Mouse (Mus musculus): ENCODE measurements at regions not wholly inside any gene's neighbourhood (a gene's known extent, or its start where the extent isn't known, plus 50 kb on each side); places are given as distances from the start of the nearest gene placed in this dataset.

DNA sequence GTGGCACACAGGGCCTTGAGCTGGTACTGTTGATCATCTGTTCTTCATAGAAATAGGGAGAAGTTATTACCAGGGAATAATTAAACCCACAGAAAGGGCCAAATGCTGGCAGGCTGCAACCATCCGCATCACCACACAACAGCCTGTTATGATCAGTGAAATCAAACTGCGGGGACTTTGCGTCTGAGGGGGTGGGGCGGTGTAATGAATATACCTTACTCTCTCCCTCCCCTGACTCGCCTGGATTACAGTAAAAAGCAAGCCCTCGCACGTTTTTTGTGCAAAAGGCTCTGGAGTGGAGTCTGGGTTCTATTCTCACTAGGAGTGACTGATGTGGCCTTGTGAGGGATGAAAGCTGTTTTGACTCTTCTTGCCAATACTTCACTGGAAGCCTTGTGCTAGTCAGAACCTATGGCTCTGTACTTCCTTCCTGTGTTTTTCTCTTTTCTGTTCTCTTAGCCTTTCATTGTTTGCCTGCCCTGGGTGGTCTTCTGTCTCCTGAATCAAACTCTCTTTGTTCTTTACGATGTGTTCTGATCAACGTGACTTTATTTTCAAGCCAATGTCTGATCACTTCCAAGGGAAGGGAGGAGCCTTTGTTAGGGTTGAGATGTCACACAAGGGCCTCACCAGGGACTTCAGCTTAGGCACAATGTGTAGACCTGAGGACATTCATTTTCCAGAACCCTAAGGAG lies 172.4 kb downstream of the Dact1 start:
- H3K4me3 ChIP-seq (ENCODE audit: low read depth, low read length): no peak overlapping the region
- H3K4me2 ChIP-seq (ENCODE audit: low read length): no peak overlapping the region
- no peak overlapping the region for H3K9ac ChIP-seq (ENCODE audit: low read depth, low read length)
- peaks cover 15% of the 10 kb centered on the region; the same call in 1 of the 2 replicates for H3K4me1 ChIP-seq (ENCODE audit: control insufficient read depth, insufficient read depth, low read length)
- 48% methylated on average over 9 of the region's 9 CpGs for WGBS
- H3K36me3 ChIP-seq (ENCODE audit: control insufficient read depth, insufficient read depth, low read length): no peaks in the 10 kb centered on the region
- ATAC-seq: no peak
- H3K9me3 ChIP-seq (replicated peaks; ENCODE audit: control insufficient read depth, low read length, poor library complexity, severe bottlenecking): no peaks in the 10 kb centered on the region
- H3K27me3 ChIP-seq (ENCODE audit: control insufficient read depth, insufficient read depth, low read depth, low read length): no peaks in the 10 kb centered on the region
- no peak overlapping the region for H3K27ac ChIP-seq (ENCODE audit: low read length)

DNA sequence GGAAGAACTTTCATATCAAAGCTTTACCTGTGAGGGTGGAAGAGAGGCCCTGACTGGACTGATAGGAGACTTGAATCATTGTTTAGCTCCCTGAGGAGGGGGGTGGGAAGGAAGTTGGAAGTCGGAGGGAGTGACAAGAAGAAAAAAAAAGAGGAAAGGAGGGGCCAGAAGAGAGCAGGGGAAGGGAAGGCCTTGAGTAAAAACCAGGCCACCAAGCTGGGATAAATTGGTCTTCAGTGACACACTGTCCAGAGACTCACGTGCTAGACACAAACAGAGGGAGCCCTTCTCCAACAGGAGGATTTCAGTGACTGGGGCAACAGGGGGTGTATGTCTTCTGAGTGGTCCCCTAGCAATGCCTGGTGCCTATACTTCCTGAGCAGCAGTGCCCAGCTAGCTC lies 172.9 kb downstream of the Dact1 start:
- Histone ChIP-seq H3K9ac (ENCODE audit: low read depth, low read length) (no peak overlapping the region), H3K4me1 (ENCODE audit: control insufficient read depth, insufficient read depth, low read length) (peaks cover 15% of the 10 kb centered on the region), H3K36me3 (ENCODE audit: control insufficient read depth, insufficient read depth, low read length) (no peaks in the 10 kb centered on the region), H3K9me3 (replicated peaks; ENCODE audit: control insufficient read depth, low read length, poor library complexity, severe bottlenecking) (no peaks in the 10 kb centered on the region), H3K4me3 (ENCODE audit: low read depth, low read length) (no peak overlapping the region), H3K27ac (ENCODE audit: low read length) (no peak overlapping the region), H3K27me3 (ENCODE audit: control insufficient read depth, insufficient read depth, low read depth, low read length) (no peaks in the 10 kb centered on the region), H3K4me2 (ENCODE audit: low read length) (no peak overlapping the region)
- no peak for ATAC-seq
- 45% methylated on average over 2 of the region's 2 CpGs for WGBS

DNA sequence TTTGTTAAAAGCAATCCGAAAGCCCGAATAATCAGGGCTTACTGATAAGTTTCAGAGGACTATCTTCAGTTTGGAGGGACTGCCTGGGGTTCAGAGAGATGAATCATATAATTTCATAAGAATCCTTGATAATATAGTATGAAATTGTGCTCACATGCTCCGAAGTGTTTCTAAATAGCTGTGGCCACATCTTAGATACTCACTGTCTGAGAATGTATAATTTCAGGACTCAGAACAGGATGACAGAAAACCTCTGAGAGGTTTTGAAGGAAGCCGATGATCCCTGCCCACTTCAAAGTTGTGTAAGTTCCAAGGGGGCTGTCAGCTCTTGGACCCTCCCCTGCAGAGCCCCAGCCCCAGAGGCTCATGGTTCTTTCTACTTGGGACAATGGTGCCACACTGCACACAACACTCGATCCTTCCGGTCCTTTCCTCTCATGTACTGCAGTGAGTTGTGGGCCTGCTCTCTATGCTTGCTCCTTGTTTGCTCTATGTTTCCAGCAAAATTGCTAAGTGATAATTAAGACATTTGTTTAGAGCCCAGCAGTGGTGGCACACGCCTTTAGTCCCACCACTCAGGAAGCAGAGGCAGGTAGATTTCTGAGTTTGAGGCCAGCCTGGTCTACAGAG lies 174.0 kb downstream of the Dact1 start:
- no peak overlapping the region for H3K4me3 ChIP-seq (ENCODE audit: low read depth, low read length)
- no peak overlapping the region for H3K27ac ChIP-seq (ENCODE audit: low read length)
- no peaks in the 10 kb centered on the region for H3K36me3 ChIP-seq (ENCODE audit: control insufficient read depth, insufficient read depth, low read length)
- no peaks in the 10 kb centered on the region for H3K27me3 ChIP-seq (ENCODE audit: control insufficient read depth, insufficient read depth, low read depth, low read length)
- no peak overlapping the region for H3K4me2 ChIP-seq (ENCODE audit: low read length)
- H3K9me3 ChIP-seq (replicated peaks; ENCODE audit: control insufficient read depth, low read length, poor library complexity, severe bottlenecking): no peaks in the 10 kb centered on the region
- WGBS: 85% methylated on average over 7 of the region's 7 CpGs
- peaks cover 21% of the 10 kb centered on the region for H3K4me1 ChIP-seq (ENCODE audit: control insufficient read depth, insufficient read depth, low read length)
- no peak overlapping the region for H3K9ac ChIP-seq (ENCODE audit: low read depth, low read length)
- no peak for ATAC-seq

DNA sequence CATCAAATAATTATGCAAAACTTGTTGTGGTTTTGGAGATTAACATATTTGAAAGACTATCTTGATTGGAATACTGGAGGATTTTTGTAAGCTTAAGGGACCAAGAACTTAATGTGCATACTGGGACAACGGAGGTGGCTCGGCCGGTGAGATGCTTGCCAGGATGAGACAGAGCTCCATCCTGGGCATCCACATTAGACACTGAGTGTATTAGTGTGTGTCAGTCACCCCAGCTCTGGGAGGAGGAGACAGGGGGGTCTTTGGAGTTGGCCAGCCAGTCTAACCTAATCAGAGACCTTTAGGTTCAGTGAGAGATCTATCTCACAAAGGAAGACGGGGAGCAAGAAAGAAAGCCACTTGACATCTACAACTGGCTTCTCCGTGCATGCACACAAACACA lies 174.6 kb downstream of the Dact1 start:
- ATAC-seq: no peak
- 95% methylated on average over 5 of the region's 5 CpGs for WGBS
- no peak overlapping the region for H3K27ac ChIP-seq (ENCODE audit: low read length)
- no peaks in the 10 kb centered on the region for H3K27me3 ChIP-seq (ENCODE audit: control insufficient read depth, insufficient read depth, low read depth, low read length)
- H3K36me3 ChIP-seq (ENCODE audit: control insufficient read depth, insufficient read depth, low read length): no peaks in the 10 kb centered on the region
- H3K4me3 ChIP-seq (ENCODE audit: low read depth, low read length): no peak overlapping the region
- H3K9me3 ChIP-seq (replicated peaks; ENCODE audit: control insufficient read depth, low read length, poor library complexity, severe bottlenecking): no peaks in the 10 kb centered on the region
- H3K4me2 ChIP-seq (ENCODE audit: low read length): no peak overlapping the region
- H3K4me1 ChIP-seq (ENCODE audit: control insufficient read depth, insufficient read depth, low read length): peaks cover 21% of the 10 kb centered on the region
- no peak overlapping the region for H3K9ac ChIP-seq (ENCODE audit: low read depth, low read length)

DNA sequence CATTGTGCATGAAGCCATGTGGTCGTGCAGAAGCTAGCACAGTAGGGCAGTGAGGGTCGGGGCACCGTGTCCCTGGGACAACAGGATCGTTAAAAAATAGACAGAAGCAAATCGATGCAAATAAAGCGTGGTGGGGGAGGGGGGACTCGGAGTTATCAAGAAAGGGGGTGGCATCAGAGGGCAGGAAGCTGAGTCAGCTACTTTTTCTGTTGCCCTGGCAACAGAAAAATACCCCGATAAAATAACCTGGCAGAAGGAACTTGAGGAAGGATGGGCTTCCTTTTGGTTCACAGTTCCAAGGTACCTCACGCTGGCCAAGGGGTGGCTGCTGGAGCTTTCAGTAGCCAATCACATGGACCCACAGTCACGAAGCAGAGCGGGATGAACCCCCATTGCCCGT lies 176.4 kb downstream of the Dact1 start:
- ATAC-seq: no peak
- 80% methylated on average over 12 of the region's 12 CpGs for WGBS
- H3K9me3 ChIP-seq (replicated peaks; ENCODE audit: control insufficient read depth, low read length, poor library complexity, severe bottlenecking): no peaks in the 10 kb centered on the region

DNA sequence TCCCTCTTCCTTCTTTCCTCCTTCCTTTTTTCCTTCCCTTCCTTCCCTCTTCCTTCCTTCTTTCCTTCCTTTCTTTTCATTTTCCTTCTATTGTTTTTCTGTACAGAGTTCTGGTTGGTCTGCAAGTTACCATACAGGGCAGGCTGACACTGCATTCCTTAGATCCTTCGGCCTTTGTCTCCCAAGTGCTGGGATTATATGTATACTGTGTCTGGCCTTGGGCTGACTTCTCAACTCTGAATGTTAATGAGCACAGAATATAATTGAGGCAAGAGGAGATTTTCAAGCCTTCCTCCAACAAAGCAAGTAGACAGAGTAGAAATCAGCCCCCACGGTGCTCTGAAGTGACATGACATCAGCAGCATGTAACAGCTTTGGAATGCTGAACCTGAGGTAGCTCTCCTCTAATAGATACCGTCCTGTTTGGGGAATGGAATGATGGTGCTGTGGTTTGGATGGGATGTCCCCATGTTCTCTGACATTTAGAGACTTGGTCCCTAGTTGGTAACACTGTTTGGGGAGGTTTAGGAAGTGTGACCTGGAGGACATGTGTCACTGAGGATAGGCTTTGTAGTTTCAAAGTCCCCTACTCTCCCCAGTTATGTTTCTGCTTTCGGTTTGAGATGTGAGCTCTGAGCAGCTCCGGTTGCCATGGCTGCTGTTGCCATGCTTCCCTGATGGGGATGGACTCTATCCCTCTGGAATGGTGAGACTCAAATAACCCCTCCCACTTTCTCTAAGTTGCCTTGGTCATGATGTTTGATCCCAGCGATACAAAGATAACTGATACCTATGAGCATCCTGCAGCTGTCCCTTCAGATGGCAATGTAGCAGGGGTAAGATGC lies 178.1 kb downstream of the Dact1 start:
- Histone ChIP-seq H3K4me1 (ENCODE audit: control insufficient read depth, insufficient read depth, low read length) (peaks cover 9% of the 10 kb centered on the region), H3K36me3 (ENCODE audit: control insufficient read depth, insufficient read depth, low read length) (no peaks in the 10 kb centered on the region), H3K9ac (ENCODE audit: low read depth, low read length) (no peak overlapping the region), H3K4me2 (ENCODE audit: low read length) (no peak overlapping the region), H3K27me3 (ENCODE audit: control insufficient read depth, insufficient read depth, low read depth, low read length) (no peaks in the 10 kb centered on the region), H3K4me3 (ENCODE audit: low read depth, low read length) (no peak overlapping the region), H3K27ac (ENCODE audit: low read length) (no peak overlapping the region; the same call in 1 of the 2 replicates), H3K9me3 (replicated peaks; ENCODE audit: control insufficient read depth, low read length, poor library complexity, severe bottlenecking) (no peaks in the 10 kb centered on the region)
- peak; percentile 68 for ATAC-seq
- 31% methylated on average over 6 of the region's 6 CpGs for WGBS

More for the DNA sequence above, 176.4 kb downstream of the Dact1 start:
- Histone ChIP-seq H3K4me1 (ENCODE audit: control insufficient read depth, insufficient read depth, low read length) (peaks cover 16% of the 10 kb centered on the region), H3K27ac (ENCODE audit: low read length) (no peak overlapping the region), H3K36me3 (ENCODE audit: control insufficient read depth, insufficient read depth, low read length) (no peaks in the 10 kb centered on the region), H3K27me3 (ENCODE audit: control insufficient read depth, insufficient read depth, low read depth, low read length) (no peaks in the 10 kb centered on the region), H3K9ac (ENCODE audit: low read depth, low read length) (no peak overlapping the region), H3K4me2 (ENCODE audit: low read length) (no peak overlapping the region), H3K4me3 (ENCODE audit: low read depth, low read length) (no peak overlapping the region)

DNA sequence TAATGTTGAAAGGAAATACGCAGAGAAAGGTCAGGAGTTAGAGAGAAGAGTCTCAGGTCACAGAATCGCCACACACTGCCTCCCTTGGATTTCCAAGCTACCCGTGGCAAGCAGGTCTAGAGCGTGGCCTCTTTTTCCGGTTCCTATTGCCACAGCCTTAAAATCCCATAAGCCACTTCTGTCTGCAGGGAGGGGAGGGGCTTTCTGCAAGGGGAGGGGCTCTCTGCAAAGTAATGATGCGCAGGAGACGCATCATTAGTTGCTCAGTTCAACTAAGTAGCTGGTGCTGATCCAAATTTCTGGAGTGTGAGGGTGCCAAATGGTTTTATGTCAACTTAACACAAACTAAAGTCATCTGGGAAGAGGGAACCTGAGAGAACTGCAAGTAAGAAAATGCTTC lies 179.6 kb downstream of the Dact1 start:
- Histone ChIP-seq H3K9me3 (replicated peaks; ENCODE audit: control insufficient read depth, low read length, poor library complexity, severe bottlenecking) (no peaks in the 10 kb centered on the region), H3K27me3 (ENCODE audit: control insufficient read depth, insufficient read depth, low read depth, low read length) (no peaks in the 10 kb centered on the region), H3K9ac (ENCODE audit: low read depth, low read length) (no peak overlapping the region), H3K27ac (ENCODE audit: low read length) (no peak overlapping the region), H3K4me2 (ENCODE audit: low read length) (no peak overlapping the region), H3K4me3 (ENCODE audit: low read depth, low read length) (no peak overlapping the region), H3K4me1 (ENCODE audit: control insufficient read depth, insufficient read depth, low read length) (peaks cover 12% of the 10 kb centered on the region), H3K36me3 (ENCODE audit: control insufficient read depth, insufficient read depth, low read length) (no peaks in the 10 kb centered on the region)
- no peak for ATAC-seq
- WGBS: 82% methylated on average over 7 of the region's 7 CpGs

DNA sequence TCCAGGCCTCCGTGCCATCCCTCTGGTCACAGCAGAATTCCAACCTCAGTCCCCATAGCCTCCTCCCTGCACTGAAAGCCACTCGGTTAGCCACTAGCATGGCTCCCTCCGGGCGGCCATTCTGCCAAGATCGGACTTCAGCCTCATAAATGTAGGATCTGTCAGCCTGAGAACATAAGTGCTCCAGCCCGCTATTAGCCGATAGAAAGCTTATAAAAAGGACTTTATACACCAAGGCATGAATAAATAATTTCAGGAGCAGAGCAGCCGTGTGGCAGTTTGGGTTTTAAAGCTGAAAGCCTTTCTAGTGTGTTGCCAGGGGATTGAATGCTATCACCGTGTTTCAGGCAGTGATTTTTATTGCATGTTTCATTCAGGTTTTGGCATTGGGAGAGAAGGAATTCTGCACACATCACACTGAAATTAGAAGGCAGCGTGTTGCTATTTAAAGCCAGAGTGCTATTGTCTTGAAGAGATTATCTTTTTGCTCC lies 185.2 kb downstream of the Dact1 start:
- ATAC-seq: peak; percentile 74
- 22% methylated on average over 10 of the region's 10 CpGs for WGBS
- Histone ChIP-seq H3K27ac (ENCODE audit: low read length) (peak overlapping the region; percentile 74), H3K36me3 (ENCODE audit: control insufficient read depth, insufficient read depth, low read length) (no peaks in the 10 kb centered on the region), H3K27me3 (ENCODE audit: control insufficient read depth, insufficient read depth, low read depth, low read length) (no peaks in the 10 kb centered on the region), H3K9ac (ENCODE audit: low read depth, low read length) (peak overlapping the region; percentile 45), H3K4me3 (ENCODE audit: low read depth, low read length) (no peak overlapping the region), H3K4me1 (ENCODE audit: control insufficient read depth, insufficient read depth, low read length) (peaks cover 16% of the 10 kb centered on the region), H3K4me2 (ENCODE audit: low read length) (peak overlapping the region; percentile 31), H3K9me3 (replicated peaks; ENCODE audit: control insufficient read depth, low read length, poor library complexity, severe bottlenecking) (no peaks in the 10 kb centered on the region)
